Mouse (Mus musculus) MEL-GATA-1-ER (cell line): ENCODE data around the gene Clec12a.

ENCODE experiments used
- DNase-seq: peaks from one replicate; pipeline ENCODE4 v3.0.0-alpha.2; 2012; ENCODE audit warnings: low read depth; ENCODE audit errors: extremely low read depth

The Clec12a gene

GRCm38 (mm10) chr6:129374937-129375471 lies 32.5 kb downstream of the Clec12a start:
- DNase-seq = no peak

- no peak for DNase-seq
Measured at GRCm38 (mm10) chr6:129380454-129380853, 38.0 kb downstream of the Clec12a start.

- DNase-seq = no peak
Measured at GRCm38 (mm10) chr6:129381736-129382135, 39.2 kb downstream of the Clec12a start.

- no peak for DNase-seq
Measured at GRCm38 (mm10) chr6:129383466-129383865, 41.0 kb downstream of the Clec12a start.

- no peak for DNase-seq
Measured at GRCm38 (mm10) chr6:129385000-129385399, 42.5 kb downstream of the Clec12a start.

GRCm38 (mm10) chr6:129385774-129386173 lies 43.3 kb downstream of the Clec12a start, which contains the start of gene Clec12b:
Gene Clec12b, minus strand, starts transcription at chr6:129385874.
- no peak for DNase-seq

- DNase-seq = no peak
Measured at GRCm38 (mm10) chr6:129393087-129393720, 50.7 kb downstream of the Clec12a start.

GRCm38 (mm10) chr6:129393732-129394131 lies 51.2 kb downstream of the Clec12a start:
- no peak for DNase-seq

- DNase-seq = no peak
Measured at GRCm38 (mm10) chr6:129396997-129397396, 54.5 kb downstream of the Clec12a start, which contains the start of gene Clec1b. Gene Clec1b, plus strand, starts transcription at chr6:129397297.

- no peak for DNase-seq
Measured at GRCm38 (mm10) chr6:129399945-129400344, 57.5 kb downstream of the Clec12a start.

GRCm38 (mm10) chr6:129402404-129402803 lies 59.9 kb downstream of the Clec12a start:
- DNase-seq = no peak

- no peak for DNase-seq
Measured at GRCm38 (mm10) chr6:129403391-129403790, 60.9 kb downstream of the Clec12a start.

- no peak for DNase-seq
Measured at GRCm38 (mm10) chr6:129405999-129406398, 63.5 kb downstream of the Clec12a start.

GRCm38 (mm10) chr6:129407324-129407723 lies 64.8 kb downstream of the Clec12a start:
- no peak for DNase-seq

GRCm38 (mm10) chr6:129408562-129408961 lies 66.1 kb downstream of the Clec12a start, which contains the start of gene Clec9a:
Gene Clec9a, plus strand, starts transcription at chr6:129408862.
- no peak for DNase-seq

GRCm38 (mm10) chr6:129414177-129414576 lies 71.7 kb downstream of the Clec12a start:
- DNase-seq = no peak
